Mouse (Mus musculus): ENCODE results near the gene Siglec1. TPM values are rescaled to one million over a fixed set of nuclear protein-coding genes. Genes with fewer than 3 reads are reported as not detected.

Siglec1 gene
- polyA plus RNA-seq, 1 experiment from 2014 or later = 0.22 TPM

DNA sequence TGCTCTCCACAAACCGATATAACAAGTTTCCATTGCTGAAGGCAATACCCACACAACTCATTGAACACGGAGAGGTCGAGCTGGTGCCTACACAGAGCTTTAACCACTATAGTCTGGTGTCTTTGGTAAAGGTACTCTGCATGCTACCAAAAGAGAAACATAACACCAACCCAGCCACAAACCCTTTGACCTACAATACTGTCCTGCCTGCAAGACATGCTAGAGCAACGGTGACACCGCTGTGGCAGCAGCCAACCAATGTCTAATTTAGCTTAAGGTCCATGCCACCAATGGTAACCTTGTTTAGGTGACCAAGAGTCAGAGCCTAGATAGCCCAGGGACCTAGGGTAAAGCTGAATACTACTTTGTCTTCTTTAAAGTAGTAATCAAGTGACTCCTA lies 7.0 kb upstream of the Siglec1 start:
- Histone ChIP-seq H3K27ac (replicated peaks) (no peak overlapping the region), H3K9ac (no peak overlapping the region), H3K36me3 (no peaks in the 10 kb centered on the region), H3K9me3 (no peaks in the 10 kb centered on the region), H3K27me3 (no peaks in the 10 kb centered on the region), H3K4me1 (replicated peaks) (no peaks in the 10 kb centered on the region), H3K4me3 (no peak overlapping the region), H3K4me2 (no peak overlapping the region)
- no peak for ATAC-seq (ENCODE audit: low FRiP score, low read depth)
- 88% methylated on average over 5 of the region's 5 CpGs for WGBS

GRCm38 (mm10) chr2:131090852-131091251 lies 4.3 kb upstream of the Siglec1 start:
- Histone ChIP-seq H3K4me1 (replicated peaks) (no peaks in the 10 kb centered on the region), H3K4me3 (no peak overlapping the region), H3K4me2 (no peak overlapping the region), H3K9ac (no peak overlapping the region), H3K36me3 (no peaks in the 10 kb centered on the region), H3K9me3 (no peaks in the 10 kb centered on the region), H3K27ac (replicated peaks) (no peak overlapping the region), H3K27me3 (no peaks in the 10 kb centered on the region)
- ATAC-seq (ENCODE audit: low FRiP score, low read depth) = no peak
- 84% methylated on average over 3 of the region's 3 CpGs for WGBS

GRCm38 (mm10) chr2:131089634-131090033 lies 3.1 kb upstream of the Siglec1 start:
- Histone ChIP-seq H3K9me3 (no peaks in the 10 kb centered on the region), H3K27ac (replicated peaks) (no peak overlapping the region), H3K4me2 (no peak overlapping the region), H3K4me3 (no peak overlapping the region), H3K36me3 (no peaks in the 10 kb centered on the region), H3K4me1 (replicated peaks) (no peaks in the 10 kb centered on the region), H3K27me3 (no peaks in the 10 kb centered on the region), H3K9ac (no peak overlapping the region)
- 96% methylated on average over 1 of the region's 1 CpGs for WGBS
- no peak for ATAC-seq (ENCODE audit: low FRiP score, low read depth)

DNA sequence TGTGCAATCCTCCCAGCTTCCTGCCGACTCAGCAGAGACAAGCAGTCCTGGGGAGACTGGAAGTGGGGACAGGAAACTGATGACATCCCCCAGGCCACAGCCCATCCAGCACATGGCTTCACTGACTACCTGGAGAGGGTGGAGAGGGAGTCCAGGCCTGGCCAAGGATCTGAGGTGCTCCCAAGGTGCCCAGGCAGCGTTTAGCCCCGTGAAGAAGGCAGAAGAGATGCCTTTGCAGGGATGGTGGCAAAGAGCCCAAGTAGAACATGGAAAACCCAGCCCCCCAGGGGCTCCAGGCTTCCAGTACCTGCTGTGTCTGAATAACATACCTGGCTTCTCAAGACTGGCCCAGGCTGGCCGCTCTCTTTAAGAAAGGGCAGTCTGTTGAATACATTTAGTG lies 2.0 kb upstream of the Siglec1 start:
- no peak overlapping the region for H3K4me3 ChIP-seq

GRCm38 (mm10) chr2:131084206-131084605 lies 2.4 kb downstream of the Siglec1 start:
- H3K9ac ChIP-seq = no peak overlapping the region
- no peaks in the 10 kb centered on the region for H3K36me3 ChIP-seq
- 85% methylated on average over 4 of the region's 4 CpGs for whole genome bisulfite sequencing
- no peak overlapping the region for H3K4me2 ChIP-seq
- H3K4me1 ChIP-seq (replicated peaks) = no peaks in the 10 kb centered on the region
- no peaks in the 10 kb centered on the region for H3K9me3 ChIP-seq
- no peak overlapping the region for H3K4me3 ChIP-seq
- no peak overlapping the region for H3K27ac ChIP-seq (replicated peaks)
- ATAC-seq (ENCODE audit: low FRiP score, low read depth) = no peak
- H3K27me3 ChIP-seq = no peaks in the 10 kb centered on the region

More for the DNA sequence above, 2.0 kb upstream of the Siglec1 start:
- no peak overlapping the region for H3K27ac ChIP-seq (replicated peaks)
- H3K9me3 ChIP-seq = no peaks in the 10 kb centered on the region
- 82% methylated on average over 4 of the region's 4 CpGs for WGBS
- H3K4me1 ChIP-seq (replicated peaks) = no peaks in the 10 kb centered on the region
- H3K9ac ChIP-seq = no peak overlapping the region
- no peaks in the 10 kb centered on the region for H3K27me3 ChIP-seq
- no peak for ATAC-seq (ENCODE audit: low FRiP score, low read depth)
- no peaks in the 10 kb centered on the region for H3K36me3 ChIP-seq
- H3K4me2 ChIP-seq = no peak overlapping the region

DNA sequence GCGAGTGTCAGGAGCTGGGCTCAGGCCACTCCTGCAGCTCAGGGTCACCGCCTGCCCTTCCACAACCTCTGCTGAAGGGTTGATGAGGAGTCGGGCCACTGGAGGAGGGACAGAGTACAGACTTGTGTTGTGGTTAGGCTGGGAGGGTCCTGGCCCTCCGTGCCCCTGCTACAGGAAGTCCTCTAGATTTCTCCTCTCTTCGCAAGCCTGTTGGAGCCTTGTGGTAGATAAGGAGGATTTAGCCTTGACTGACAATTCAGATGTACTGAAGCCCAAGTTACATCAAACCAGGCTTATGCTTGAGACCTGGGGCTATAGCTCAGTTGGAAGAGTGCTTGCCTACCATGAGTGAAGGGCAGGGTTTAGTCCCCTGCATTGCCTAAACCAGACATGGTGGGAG lies 6.1 kb downstream of the Siglec1 start:
- no peaks in the 10 kb centered on the region for H3K27me3 ChIP-seq
- H3K27ac ChIP-seq (replicated peaks) = no peak overlapping the region
- 92% methylated on average over 5 of the region's 5 CpGs for WGBS
- H3K4me1 ChIP-seq (replicated peaks) = no peaks in the 10 kb centered on the region
- ATAC-seq (ENCODE audit: low FRiP score, low read depth) = no peak
- no peak overlapping the region for H3K9ac ChIP-seq
- H3K4me2 ChIP-seq = no peak overlapping the region
- no peaks in the 10 kb centered on the region for H3K36me3 ChIP-seq
- H3K9me3 ChIP-seq = no peaks in the 10 kb centered on the region
- no peak overlapping the region for H3K4me3 ChIP-seq

DNA sequence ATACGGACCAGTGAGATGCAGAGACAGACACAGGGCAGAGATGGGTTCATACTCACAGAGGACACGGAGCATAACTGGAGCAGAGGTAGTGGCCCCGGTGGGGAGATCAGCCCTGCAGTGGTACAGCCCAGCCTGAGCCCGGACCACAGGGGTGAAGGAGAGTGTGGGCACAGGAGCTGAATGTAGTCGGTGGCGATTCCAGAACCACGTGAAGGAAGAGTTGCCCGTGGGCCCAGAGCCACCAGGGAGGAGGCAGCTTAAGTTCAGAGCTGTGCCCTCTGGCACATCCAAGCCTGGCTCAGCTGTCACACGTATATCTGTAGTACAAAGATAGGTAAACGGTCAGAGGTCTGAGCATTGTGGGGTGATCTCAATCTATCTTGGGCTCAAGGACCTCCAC lies 14.0 kb downstream of the Siglec1 start:
- no peak for ATAC-seq (ENCODE audit: low FRiP score, low read depth)
- H3K9me3 ChIP-seq = no peaks in the 10 kb centered on the region
- H3K4me1 ChIP-seq (replicated peaks) = no peaks in the 10 kb centered on the region
- WGBS = 90% methylated on average over 10 of the region's 10 CpGs
- no peaks in the 10 kb centered on the region for H3K27me3 ChIP-seq
- H3K4me2 ChIP-seq = no peak overlapping the region
- no peaks in the 10 kb centered on the region for H3K36me3 ChIP-seq
- no peak overlapping the region for H3K4me3 ChIP-seq
- no peak overlapping the region for H3K27ac ChIP-seq (replicated peaks)
- no peak overlapping the region for H3K9ac ChIP-seq

DNA sequence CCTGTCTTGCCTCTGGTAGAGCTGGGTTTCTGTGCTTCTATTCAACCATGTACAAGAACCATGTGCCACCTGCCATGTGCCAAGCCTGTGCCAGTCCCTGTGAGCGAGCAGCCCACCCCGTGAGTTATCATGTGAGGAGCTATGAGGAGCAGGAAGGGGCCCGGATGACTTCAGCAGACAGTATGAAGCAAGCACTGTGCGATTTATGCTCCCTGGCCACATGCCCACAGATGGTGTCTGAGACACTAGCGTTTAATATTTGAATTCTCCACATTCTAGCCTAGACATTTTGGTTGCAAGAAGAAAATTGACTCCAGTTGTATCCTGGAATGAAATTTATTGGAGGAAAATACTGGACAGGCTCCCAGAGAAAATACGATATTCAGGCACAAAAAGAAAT lies 19.1 kb downstream of the Siglec1 start:
- no peaks in the 10 kb centered on the region for H3K9me3 ChIP-seq
- no peak overlapping the region for H3K4me3 ChIP-seq
- H3K27ac ChIP-seq (replicated peaks) = no peak overlapping the region
- no peak overlapping the region for H3K9ac ChIP-seq
- WGBS = 77% methylated on average over 6 of the region's 6 CpGs
- peaks cover 16% of the 10 kb centered on the region for H3K27me3 ChIP-seq
- H3K4me2 ChIP-seq = no peak overlapping the region
- no peaks in the 10 kb centered on the region for H3K36me3 ChIP-seq
- peaks cover 4% of the 10 kb centered on the region for H3K4me1 ChIP-seq (replicated peaks)
- no peak for ATAC-seq (ENCODE audit: low FRiP score, low read depth)

GRCm38 (mm10) chr2:131066342-131066741 lies 20.2 kb downstream of the Siglec1 start:
- no peaks in the 10 kb centered on the region for H3K9me3 ChIP-seq
- WGBS = 69% methylated on average over 9 of the region's 9 CpGs
- peaks cover 24% of the 10 kb centered on the region for H3K27me3 ChIP-seq
- no peak overlapping the region for H3K9ac ChIP-seq
- no peak overlapping the region for H3K4me3 ChIP-seq
- no peak overlapping the region for H3K27ac ChIP-seq (replicated peaks)
- H3K4me1 ChIP-seq (replicated peaks) = peaks cover 4% of the 10 kb centered on the region
- no peaks in the 10 kb centered on the region for H3K36me3 ChIP-seq
- no peak for ATAC-seq (ENCODE audit: low FRiP score, low read depth)
- H3K4me2 ChIP-seq = no peak overlapping the region

- Histone ChIP-seq H3K4me1 (replicated peaks) (peaks cover 7% of the 10 kb centered on the region), H3K27ac (replicated peaks) (no peak within 1 kb of the TSS), H3K36me3 (no peaks in the 10 kb centered on the region), H3K4me2 (peak within 1 kb of the TSS; percentile 63), H3K4me3 (peak within 1 kb of the TSS; percentile 26), H3K27me3 (peaks cover 24% of the 10 kb centered on the region), H3K9ac (no peak within 1 kb of the TSS), H3K9me3 (no peaks in the 10 kb centered on the region)
- WGBS = 2% methylated on average over 26 of the region's 27 CpGs
- ATAC-seq (ENCODE audit: low FRiP score, low read depth) = no peak
Observed at GRCm38 (mm10) chr2:131063404-131063864, 23.1 kb downstream of the Siglec1 start, which contains the start of gene Adam33. Gene Adam33, minus strand, starts transcription at chr2:131063814.

DNA sequence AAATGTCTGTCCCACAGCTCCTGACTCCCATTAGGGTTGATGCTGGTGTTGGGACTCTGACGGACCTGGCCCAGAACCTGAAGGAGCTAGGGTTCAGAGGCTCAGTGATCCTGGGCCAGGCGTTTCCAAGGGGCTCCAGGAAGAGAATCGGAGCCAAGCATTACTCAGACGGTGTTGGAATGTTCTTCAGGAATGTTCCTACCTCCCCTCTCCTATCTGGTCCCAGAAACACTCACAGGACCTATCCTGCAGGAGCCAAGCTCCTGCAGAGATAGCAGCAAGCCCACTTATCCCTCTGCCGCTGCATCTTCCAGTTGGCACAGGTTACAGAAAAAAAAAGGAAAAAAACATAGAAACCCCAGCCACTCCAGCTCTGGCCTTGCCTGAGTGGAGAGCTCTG lies 25.0 kb downstream of the Siglec1 start:
- H3K27me3 ChIP-seq = peaks cover 25% of the 10 kb centered on the region
- no peak overlapping the region for H3K27ac ChIP-seq (replicated peaks)
- H3K9ac ChIP-seq = no peak overlapping the region
- H3K4me3 ChIP-seq = no peak overlapping the region
- no peaks in the 10 kb centered on the region for H3K36me3 ChIP-seq
- H3K9me3 ChIP-seq = no peaks in the 10 kb centered on the region
- no peak for ATAC-seq (ENCODE audit: low FRiP score, low read depth)
- H3K4me1 ChIP-seq (replicated peaks) = peaks cover 7% of the 10 kb centered on the region
- 77% methylated on average over 5 of the region's 5 CpGs for WGBS
- H3K4me2 ChIP-seq = no peak overlapping the region

- no peak overlapping the region for H3K4me3 ChIP-seq
- H3K27ac ChIP-seq (replicated peaks) = no peak overlapping the region
- H3K27me3 ChIP-seq = peaks cover 33% of the 10 kb centered on the region
- ATAC-seq (ENCODE audit: low FRiP score, low read depth) = no peak
- no peaks in the 10 kb centered on the region for H3K9me3 ChIP-seq
- 59% methylated on average over 6 of the region's 6 CpGs for WGBS
- peaks cover 10% of the 10 kb centered on the region for H3K4me1 ChIP-seq (replicated peaks)
- no peak overlapping the region for H3K9ac ChIP-seq
- H3K36me3 ChIP-seq = no peaks in the 10 kb centered on the region
- no peak overlapping the region for H3K4me2 ChIP-seq
Observed at GRCm38 (mm10) chr2:131060784-131061183, 25.8 kb downstream of the Siglec1 start.

- no peaks in the 10 kb centered on the region for H3K36me3 ChIP-seq
- peaks cover 19% of the 10 kb centered on the region for H3K4me1 ChIP-seq (replicated peaks)
- ATAC-seq (ENCODE audit: low FRiP score, low read depth) = no peak
- H3K4me3 ChIP-seq = no peak overlapping the region
- peaks cover 41% of the 10 kb centered on the region for H3K27me3 ChIP-seq
- no peak overlapping the region for H3K9ac ChIP-seq
- no peaks in the 10 kb centered on the region for H3K9me3 ChIP-seq
- H3K4me2 ChIP-seq = no peak overlapping the region
- 56% methylated on average over 9 of the region's 9 CpGs for WGBS
- H3K27ac ChIP-seq (replicated peaks) = no peak overlapping the region
Observed at GRCm38 (mm10) chr2:131059781-131060540, 26.6 kb downstream of the Siglec1 start.

Measured in hindbrain, embryonic 15.5 days (tissue).